Mouse (Mus musculus) hindbrain, embryonic 10.5 days (tissue): ENCODE measurements around the gene Slc25a13. TPM values are rescaled to one million over a fixed set of nuclear protein-coding genes. Genes with fewer than 3 reads are reported as not detected.
A peak's percentile ranks its signal among the peaks of the same experiment; 100 is the strongest.

Experiments
- DNase-seq: peaks from one replicate; pipeline ENCODE4 v3.0.0-alpha.2; 2017; ENCODE audit warnings: low spot score
- H3K27ac ChIP-seq: fragments of 300-500 bp; sonication (generic); 2 replicates; pipeline ENCODE4 v1.5.1; 2016; ENCODE audit warnings: mild to moderate bottlenecking, moderate library complexity
- H3K27me3 ChIP-seq: fragments of 300-500 bp; sonication (generic); 2 replicates; pipeline ENCODE4 v1.6.1; 2016; ENCODE audit warnings: mild to moderate bottlenecking; ENCODE audit not compliant: poor library complexity, insufficient read depth, severe bottlenecking
- H3K36me3 ChIP-seq: fragments of 300-500 bp; sonication (generic); 2 replicates; pipeline ENCODE4 v1.6.1; 2016; ENCODE audit warnings: mild to moderate bottlenecking, moderate library complexity
- H3K4me1 ChIP-seq: fragments of 300-500 bp; sonication (generic); replicated peaks from 2 replicates; pipeline ENCODE4 v1.6.1; 2016; ENCODE audit warnings: mild to moderate bottlenecking
- H3K4me3 ChIP-seq: fragments of 300-500 bp; sonication (generic); 2 replicates; pipeline ENCODE4 v1.5.1; 2016; ENCODE audit warnings: mild to moderate bottlenecking, moderate library complexity
- H3K9me3 ChIP-seq: fragments of 300-500 bp; sonication (generic); 2 replicates; pipeline ENCODE4 v1.6.1; 2016; ENCODE audit warnings: mild to moderate bottlenecking, moderate library complexity
- WGBS: fragments of 180-500 bp; shearing (Covaris S2); methylation state at CpG from one replicate; pipeline ENCODE4 v1.1.7; 2016; 5-methylcytosine and 5-hydroxymethylcytosine counted together
- polyA plus RNA-seq: library from polyadenylated mRNA; unstranded; fragments of >200 nt; fragmentation: Nextera tagmentation; extraction: Ambion mirVana; gene quantifications from 2 replicates; pipeline ENCODE4 v1.2.1, GENCODE M21; 2016

The Slc25a13 gene
- polyA plus RNA-seq, 1 experiment from 2014 or later: 29.7 TPM

GRCm38 (mm10) chr6:6113776-6114175, 103.2 kb downstream of the Slc25a13 start:
- Histone ChIP-seq H3K27ac (no peak overlapping the region), H3K4me3 (no peak overlapping the region), H3K4me1 (peaks cover 5% of the 10 kb centered on the region; the same call in 1 of the 2 replicates), H3K27me3 (no peaks in the 10 kb centered on the region), H3K36me3 (peaks cover 36% of the 10 kb centered on the region), H3K9me3 (no peaks in the 10 kb centered on the region)
- DNase-seq: no peak
- 84% methylated on average over 7 of the region's 7 CpGs for WGBS

- DNase-seq: no peak
- peaks cover 43% of the 10 kb centered on the region for H3K36me3 ChIP-seq
- no peak overlapping the region for H3K4me3 ChIP-seq
- H3K27ac ChIP-seq: no peak overlapping the region
- H3K4me1 ChIP-seq: peaks cover 7% of the 10 kb centered on the region; the same call in 1 of the 2 replicates
- H3K27me3 ChIP-seq: no peaks in the 10 kb centered on the region
- no peaks in the 10 kb centered on the region for H3K9me3 ChIP-seq
- WGBS: 79% methylated on average over 10 of the region's 10 CpGs
Observed at GRCm38 (mm10) chr6:6112767-6113528, 104.0 kb downstream of the Slc25a13 start.

- H3K9me3 ChIP-seq: no peaks in the 10 kb centered on the region
- H3K36me3 ChIP-seq: peaks cover 26% of the 10 kb centered on the region
- WGBS: 57% methylated on average over 5 of the region's 5 CpGs
Observed at GRCm38 (mm10) chr6:6107419-6107966, 109.5 kb downstream of the Slc25a13 start.

GRCm38 (mm10) chr6:6105586-6105985, 111.4 kb downstream of the Slc25a13 start:
- no peak for DNase-seq
- H3K4me1 ChIP-seq: peaks cover 27% of the 10 kb centered on the region
- no peak overlapping the region for H3K27ac ChIP-seq
- no peaks in the 10 kb centered on the region for H3K9me3 ChIP-seq
- H3K27me3 ChIP-seq: no peaks in the 10 kb centered on the region
- WGBS: 82% methylated on average over 9 of the region's 9 CpGs
- peaks cover 24% of the 10 kb centered on the region for H3K36me3 ChIP-seq
- H3K4me3 ChIP-seq: no peak overlapping the region

More at GRCm38 (mm10) chr6:6107419-6107966, 109.5 kb downstream of the Slc25a13 start:
- Histone ChIP-seq H3K27me3 (no peaks in the 10 kb centered on the region), H3K4me3 (no peak overlapping the region), H3K27ac (no peak overlapping the region), H3K4me1 (peaks cover 27% of the 10 kb centered on the region)
- DNase-seq: no peak

- peaks cover 27% of the 10 kb centered on the region for H3K4me1 ChIP-seq
- 0 out of 2 replicates have a peak overlapping the region, but pooled peaks have one; percentile 23 for H3K27ac ChIP-seq
- H3K36me3 ChIP-seq: peaks cover 19% of the 10 kb centered on the region
- WGBS: 35% methylated on average over 2 of the region's 2 CpGs
- no peaks in the 10 kb centered on the region for H3K27me3 ChIP-seq
- H3K9me3 ChIP-seq: no peaks in the 10 kb centered on the region
- no peak overlapping the region for H3K4me3 ChIP-seq
- peak; percentile 11 for DNase-seq
Observed at GRCm38 (mm10) chr6:6103469-6103868, 113.5 kb downstream of the Slc25a13 start.

GRCm38 (mm10) chr6:6101605-6102004, 115.4 kb downstream of the Slc25a13 start:
- peaks cover 18% of the 10 kb centered on the region for H3K4me1 ChIP-seq
- 84% methylated on average over 4 of the region's 4 CpGs for WGBS
- no peak for DNase-seq
- no peak overlapping the region for H3K27ac ChIP-seq
- no peaks in the 10 kb centered on the region for H3K27me3 ChIP-seq
- no peak overlapping the region for H3K4me3 ChIP-seq
- no peaks in the 10 kb centered on the region for H3K9me3 ChIP-seq
- peaks cover 8% of the 10 kb centered on the region for H3K36me3 ChIP-seq

GRCm38 (mm10) chr6:6100892-6101480, 116.0 kb downstream of the Slc25a13 start:
- Histone ChIP-seq H3K27ac (no peak overlapping the region), H3K4me3 (no peak overlapping the region), H3K9me3 (no peaks in the 10 kb centered on the region), H3K27me3 (no peaks in the 10 kb centered on the region), H3K4me1 (peaks cover 18% of the 10 kb centered on the region), H3K36me3 (peaks cover 13% of the 10 kb centered on the region)
- DNase-seq: no peak
- WGBS: 84% methylated on average over 9 of the region's 9 CpGs

- Histone ChIP-seq H3K27ac (no peak overlapping the region), H3K4me3 (no peak overlapping the region), H3K9me3 (no peaks in the 10 kb centered on the region), H3K36me3 (peaks cover 11% of the 10 kb centered on the region), H3K4me1 (peaks cover 23% of the 10 kb centered on the region), H3K27me3 (no peaks in the 10 kb centered on the region)
- DNase-seq: no peak
- WGBS: 75% methylated on average over 3 of the region's 3 CpGs
Observed at GRCm38 (mm10) chr6:6093978-6094377, 123.0 kb downstream of the Slc25a13 start.

- no peak for DNase-seq
- Histone ChIP-seq H3K27me3 (no peaks in the 10 kb centered on the region), H3K27ac (peak overlapping the region; percentile 13; the same call in 1 of the 2 replicates), H3K4me1 (peaks cover 23% of the 10 kb centered on the region), H3K4me3 (no peak overlapping the region), H3K9me3 (no peaks in the 10 kb centered on the region), H3K36me3 (peaks cover 9% of the 10 kb centered on the region)
- 76% methylated on average over 3 of the region's 3 CpGs for WGBS
Observed at GRCm38 (mm10) chr6:6093522-6093921, 123.5 kb downstream of the Slc25a13 start.

GRCm38 (mm10) chr6:6092497-6092896, 124.5 kb downstream of the Slc25a13 start:
- Histone ChIP-seq H3K27ac (peak overlapping the region; percentile 13; the same call in 1 of the 2 replicates), H3K36me3 (peaks cover 11% of the 10 kb centered on the region), H3K4me3 (no peak overlapping the region), H3K27me3 (no peaks in the 10 kb centered on the region), H3K9me3 (no peaks in the 10 kb centered on the region), H3K4me1 (peaks cover 23% of the 10 kb centered on the region)
- 27% methylated on average over 10 of the region's 10 CpGs for WGBS
- DNase-seq: peak; percentile 52

GRCm38 (mm10) chr6:6091016-6091415, 126.0 kb downstream of the Slc25a13 start:
- Histone ChIP-seq H3K4me3 (no peak overlapping the region), H3K27ac (no peak overlapping the region), H3K27me3 (no peaks in the 10 kb centered on the region), H3K9me3 (no peaks in the 10 kb centered on the region), H3K36me3 (peaks cover 12% of the 10 kb centered on the region; the same call in 1 of the 2 replicates), H3K4me1 (peaks cover 23% of the 10 kb centered on the region)
- WGBS: 68% methylated on average over 3 of the region's 3 CpGs
- no peak for DNase-seq

- no peak overlapping the region for H3K27ac ChIP-seq
- peaks cover 7% of the 10 kb centered on the region; the same call in 1 of the 2 replicates for H3K36me3 ChIP-seq
- no peaks in the 10 kb centered on the region for H3K27me3 ChIP-seq
- 93% methylated on average over 4 of the region's 4 CpGs for WGBS
- DNase-seq: no peak
- no peak overlapping the region for H3K4me3 ChIP-seq
- H3K4me1 ChIP-seq: peaks cover 13% of the 10 kb centered on the region
- no peaks in the 10 kb centered on the region for H3K9me3 ChIP-seq
Observed at GRCm38 (mm10) chr6:6088151-6088550, 128.8 kb downstream of the Slc25a13 start.

- Histone ChIP-seq H3K36me3 (peaks cover 8% of the 10 kb centered on the region; the same call in 1 of the 2 replicates), H3K4me1 (no peaks in the 10 kb centered on the region), H3K27ac (no peak overlapping the region), H3K27me3 (no peaks in the 10 kb centered on the region), H3K4me3 (no peak overlapping the region), H3K9me3 (peaks cover 4% of the 10 kb centered on the region; the same call in 1 of the 2 replicates)
- DNase-seq: no peak
- 89% methylated on average over 1 of the region's 1 CpGs for WGBS
Observed at GRCm38 (mm10) chr6:6080484-6080883, 136.5 kb downstream of the Slc25a13 start.
